Mouse (Mus musculus) liver, embryonic 14.5 days (tissue): ENCODE data around the gene Atp2c2. TPM values are rescaled to one million over a fixed set of nuclear protein-coding genes. Genes with fewer than 3 reads are reported as not detected.

Experiments used
- ATAC-seq: fragments of 200-750 bp; cut with Nextera tagmentation; 2 replicates; pipeline ENCODE4 v1.8.0; 2017; ENCODE audit warnings: moderate number of reproducible peaks, mild to moderate bottlenecking, moderate library complexity; ENCODE audit not compliant: insufficient read depth
- DNase-seq, 3 experiments: peaks; one replicate each; pipeline ENCODE4 v3.0.0-alpha.2; 2012 to 2013; ENCODE audit warnings: low read depth in 3 of 3, low spot score in 3 of 3
- H3K27ac ChIP-seq: fragments of 300-500 bp; sonication (generic); 2 replicates; pipeline ENCODE4 v1.5.1; 2014; ENCODE audit warnings: moderate library complexity, mild to moderate bottlenecking, control low read depth, inconsistent platforms
- H3K27me3 ChIP-seq: fragments of 300-500 bp; sonication (generic); 2 replicates; pipeline ENCODE4 v1.6.1; 2014; ENCODE audit warnings: mild to moderate bottlenecking, low read length, moderate library complexity; ENCODE audit not compliant: control insufficient read depth, insufficient read depth
- H3K36me3 ChIP-seq: fragments of 300-500 bp; sonication (generic); replicated peaks from 2 replicates; pipeline ENCODE4 v1.6.1; 2014; ENCODE audit warnings: low read depth; ENCODE audit not compliant: control insufficient read depth, insufficient read depth
- H3K4me1 ChIP-seq, 2 experiments: fragments of 200-500 bp in 1 of 2; fragments of 300-500 bp in 1 of 2; sonication (generic) in 1 of 2; replicated peaks; 2 replicates each; pipeline ENCODE4 v1.6.1; 2012 to 2014; ENCODE audit warnings: antibody characterized with exemption in 1 of 2, inconsistent platforms in 1 of 2, low read length in 1 of 2; ENCODE audit not compliant: control insufficient read depth in 2 of 2, insufficient read depth in 2 of 2
- H3K4me2 ChIP-seq: fragments of 300-500 bp; sonication (generic); 2 replicates; pipeline ENCODE4 v1.6.1; 2014; ENCODE audit warnings: low read depth, mild to moderate bottlenecking, control low read depth, moderate library complexity
- H3K4me3 ChIP-seq, 2 experiments: fragments of 200-500 bp in 1 of 2; fragments of 300-500 bp in 1 of 2; sonication (generic) in 1 of 2; 2 replicates each; pipeline ENCODE4 v1.5.1; 2012 to 2014; ENCODE audit warnings: low read depth in 2 of 2, low read length in 2 of 2, mild to moderate bottlenecking in 2 of 2, control low read depth in 1 of 2, inconsistent platforms in 1 of 2, moderate library complexity in 1 of 2; ENCODE audit not compliant: insufficient read depth in 1 of 2
- H3K9ac ChIP-seq: fragments of 300-500 bp; sonication (generic); replicated peaks from 2 replicates; pipeline ENCODE4 v1.6.1; 2014; ENCODE audit warnings: mild to moderate bottlenecking, control low read depth, moderate library complexity
- H3K9me3 ChIP-seq: fragments of 300-500 bp; sonication (generic); 2 replicates; pipeline ENCODE4 v1.6.1; 2016; ENCODE audit warnings: low read length, mixed read lengths; ENCODE audit not compliant: control insufficient read depth
- CTCF ChIP-seq: IDR thresholded peaks from 2 replicates; pipeline ENCODE4 v1.5.1; 2016; ENCODE audit warnings: antibody characterized with exemption, low read depth, control low read depth
- EP300 ChIP-seq: IDR thresholded peaks from 2 replicates; pipeline ENCODE4 v1.6.1; 2016; ENCODE audit warnings: antibody characterized with exemption, low read depth
- WGBS: fragments of 180-500 bp; shearing (Covaris S2); extraction: QIAGEN DNeasy Blood & Tissue Kit; methylation state at CpG from one replicate; pipeline ENCODE4 v1.1.7; 2014; ENCODE audit not compliant: insufficient replicate concordance; 5-methylcytosine and 5-hydroxymethylcytosine counted together
- polyA plus RNA-seq, 2 experiments: library from polyadenylated mRNA; depleted of rRNA in 1 of 2; stranded (reverse) in 1 of 2; unstranded in 1 of 2; fragments of >200 nt; fragmentation: Nextera tagmentation in 1 of 2; extraction: Ambion mirVana in 1 of 2; gene quantifications; 2 replicates each; pipeline versions ENCODE4 v1.2.1 to v1.2.3; 2012 to 2014

Gene Atp2c2
- polyA plus RNA-seq, 2 experiments = 0.08 to 0.10 TPM

DNA sequence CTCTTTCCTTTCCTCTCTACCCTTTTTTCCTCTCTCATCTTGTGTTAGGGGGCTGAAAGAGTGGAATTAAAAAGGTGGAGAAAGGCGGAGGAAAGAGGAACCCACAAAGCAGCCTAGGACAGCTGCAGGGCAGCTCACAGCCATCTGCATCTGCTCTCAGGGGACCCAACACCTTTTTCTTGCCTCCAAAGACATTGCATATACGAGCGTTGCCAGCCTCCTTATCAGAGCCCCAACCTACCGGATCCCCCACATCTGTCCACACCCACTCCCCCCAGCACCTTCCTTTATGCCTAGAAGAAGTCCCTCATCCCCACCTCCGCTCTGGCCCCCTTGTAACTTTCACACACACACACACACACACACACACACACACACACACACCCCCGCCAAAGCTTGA lies 83.8 kb downstream of the Atp2c2 start:
- WGBS = 40% methylated on average over 6 of the region's 6 CpGs

DNA sequence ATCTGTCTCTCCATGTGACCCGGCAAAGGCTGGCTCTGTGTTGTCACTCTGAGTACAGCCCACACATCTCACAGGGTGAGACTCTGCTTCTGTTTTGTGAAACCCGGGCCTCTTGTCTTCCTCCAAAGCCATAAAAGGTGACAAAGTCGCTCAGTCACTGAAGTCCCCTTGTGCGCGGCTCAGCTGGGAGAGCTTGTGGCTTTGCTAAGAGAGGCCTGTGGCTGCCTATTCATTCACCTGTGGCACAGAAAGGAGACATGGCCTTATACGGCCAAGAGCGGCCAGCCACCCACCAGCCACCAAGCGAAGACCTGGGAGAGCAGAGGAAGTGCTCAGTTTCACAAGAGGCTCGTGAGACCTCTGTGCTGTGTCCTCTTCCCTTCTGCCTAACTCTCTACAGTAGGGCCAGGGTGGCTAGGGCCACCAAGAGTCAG lies 84.3 kb downstream of the Atp2c2 start:
- no peak for TF ChIP-seq CTCF
- ATAC-seq = no peak
- Histone ChIP-seq H3K27ac (no peak overlapping the region), H3K4me2 (no peak overlapping the region), H3K9ac (no peak overlapping the region), H3K4me1 (peaks cover 0 to 6% of the 10 kb centered on the region in 2 experiments; a peak in 2 of 4 replicates), H3K36me3 (no peaks in the 10 kb centered on the region), H3K4me3 (no peak overlapping the region), H3K9me3 (no peaks in the 10 kb centered on the region), H3K27me3 (no peaks in the 10 kb centered on the region)
- WGBS = 34% methylated on average over 9 of the region's 9 CpGs
- no peak for DNase-seq

More for the DNA sequence above, 83.8 kb downstream of the Atp2c2 start:
- DNase-seq (no peak), ATAC-seq (no peak)
- no peak overlapping the region for H3K9ac ChIP-seq
- H3K4me2 ChIP-seq = no peak overlapping the region
- H3K36me3 ChIP-seq = no peaks in the 10 kb centered on the region
- H3K27me3 ChIP-seq = no peaks in the 10 kb centered on the region
- H3K4me1 ChIP-seq = peaks cover 0 to 9% of the 10 kb centered on the region in 2 experiments; a peak in 2 of 4 replicates
- no peak overlapping the region for H3K27ac ChIP-seq
- TF ChIP-seq EP300 = no peak
- TF ChIP-seq CTCF = no peak
- H3K9me3 ChIP-seq = no peaks in the 10 kb centered on the region
- H3K4me3 ChIP-seq = no peak overlapping the region

DNA sequence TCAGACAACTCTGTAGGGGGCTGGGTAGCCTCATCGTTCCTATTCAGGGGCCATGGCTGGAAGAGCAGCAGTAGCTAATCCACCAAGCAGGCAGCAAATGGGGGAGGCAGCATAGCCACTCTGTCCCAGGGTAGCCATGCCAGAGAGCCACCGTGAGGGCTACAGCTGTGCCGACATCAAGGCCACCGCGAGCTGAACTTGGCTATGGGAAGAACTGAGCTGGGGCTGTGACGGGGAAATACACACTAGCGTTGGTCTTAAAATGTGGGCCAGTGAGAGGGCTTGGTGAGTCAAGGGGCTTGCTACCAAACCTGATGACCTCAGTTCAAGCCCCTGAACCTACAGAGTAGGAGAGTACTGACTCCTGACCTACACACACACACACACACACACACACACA lies 84.9 kb downstream of the Atp2c2 start:
- no peak overlapping the region for H3K9ac ChIP-seq
- 63% methylated on average over 7 of the region's 7 CpGs for WGBS
- no peak overlapping the region for H3K27ac ChIP-seq

GRCm38 (mm10) chr8:119785764-119786405 lies 86.1 kb downstream of the Atp2c2 start:
- Histone ChIP-seq H3K9me3 (no peaks in the 10 kb centered on the region), H3K4me3 (no peak overlapping the region), H3K27me3 (no peaks in the 10 kb centered on the region), H3K36me3 (no peaks in the 10 kb centered on the region), H3K4me2 (no peak overlapping the region), H3K4me1 (peaks cover 0 to 6% of the 10 kb centered on the region in 2 experiments; a peak in 2 of 4 replicates), H3K9ac (no peak overlapping the region), H3K27ac (no peak overlapping the region)
- no peak for ATAC-seq
- TF ChIP-seq EP300 (no peak), CTCF (no peak)
- WGBS = 59% methylated on average over 18 of the region's 18 CpGs
- DNase-seq = no peak

More for the DNA sequence above, 84.9 kb downstream of the Atp2c2 start:
- no peak overlapping the region for H3K4me3 ChIP-seq
- no peak overlapping the region for H3K4me2 ChIP-seq
- H3K4me1 ChIP-seq = peaks cover 0 to 6% of the 10 kb centered on the region in 2 experiments; a peak in 2 of 4 replicates
- ATAC-seq = no peak
- no peak for DNase-seq
- H3K36me3 ChIP-seq = no peaks in the 10 kb centered on the region
- H3K9me3 ChIP-seq = no peaks in the 10 kb centered on the region
- H3K27me3 ChIP-seq = no peaks in the 10 kb centered on the region
- TF ChIP-seq EP300 = no peak
- TF ChIP-seq CTCF = no peak

DNA sequence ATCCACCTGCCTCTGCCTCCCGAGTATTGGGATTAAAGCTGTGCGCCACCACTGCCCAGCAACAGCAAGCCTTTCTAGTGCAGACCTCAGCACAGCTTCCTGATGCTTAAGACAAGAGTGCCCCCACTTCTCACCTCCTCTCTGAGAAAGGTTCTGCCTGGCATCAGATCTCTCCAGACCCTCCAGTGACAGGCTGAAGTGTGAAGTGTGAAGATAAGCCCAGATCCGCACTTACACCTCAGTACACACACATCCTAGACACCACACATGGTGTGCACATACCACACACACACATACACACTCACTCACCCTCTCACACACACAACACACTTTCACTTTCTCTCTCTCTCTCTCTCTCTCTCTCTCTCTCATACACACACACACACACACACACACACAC lies 87.1 kb downstream of the Atp2c2 start:
- no peak for ATAC-seq
- no peaks in the 10 kb centered on the region for H3K27me3 ChIP-seq
- peaks cover 0 to 11% of the 10 kb centered on the region in 2 experiments; a peak in 2 of 4 replicates for H3K4me1 ChIP-seq
- H3K36me3 ChIP-seq = no peaks in the 10 kb centered on the region
- no peak overlapping the region for H3K9ac ChIP-seq
- no peak for DNase-seq
- no peak overlapping the region for H3K4me2 ChIP-seq
- 42% methylated on average over 3 of the region's 3 CpGs for WGBS
- H3K4me3 ChIP-seq = no peak overlapping the region
- TF ChIP-seq CTCF (no peak), EP300 (no peak)
- no peaks in the 10 kb centered on the region for H3K9me3 ChIP-seq
- H3K27ac ChIP-seq = no peak overlapping the region
